Mouse (Mus musculus) CH12.LX (cell line): ENCODE results near the gene Kmt2a.

ENCODE experiments used
- ELF1 ChIP-seq: IDR thresholded peaks from 2 replicates; pipeline ENCODE4 v1.6.1; 2014; ENCODE audit warnings: low read depth, mild to moderate bottlenecking, inconsistent platforms, low read length, improper control_type of control experiment
- EP300 ChIP-seq: IDR thresholded peaks from 2 replicates; pipeline ENCODE4 v1.6.1; 2011; ENCODE audit warnings: low read length, improper control_type of control experiment
- HCFC1 ChIP-seq: IDR thresholded peaks from 2 replicates; pipeline ENCODE4 v1.6.1; 2012; ENCODE audit warnings: low read depth, mild to moderate bottlenecking, inconsistent platforms, low read length, improper control_type of control experiment
- KAT2A ChIP-seq: IDR thresholded peaks from 2 replicates; pipeline ENCODE4 v1.6.1; 2012; ENCODE audit warnings: low read length, improper control_type of control experiment, inconsistent platforms; ENCODE audit not compliant: insufficient replicate concordance
- PAX5 ChIP-seq: IDR thresholded peaks from 2 replicates; pipeline ENCODE4 v1.6.1; 2012; ENCODE audit warnings: low read length, inconsistent platforms, mixed read lengths
- POLR2A ChIP-seq: IDR thresholded peaks from 2 replicates; pipeline ENCODE4 v1.6.1; 2011; ENCODE audit warnings: low read depth, mild to moderate bottlenecking, improper control_type of control experiment, low read length
- ZNF384 ChIP-seq: IDR thresholded peaks from 2 replicates; pipeline ENCODE4 v1.6.1; 2012; ENCODE audit warnings: low read depth, low read length, improper control_type of control experiment, inconsistent platforms

DNA sequence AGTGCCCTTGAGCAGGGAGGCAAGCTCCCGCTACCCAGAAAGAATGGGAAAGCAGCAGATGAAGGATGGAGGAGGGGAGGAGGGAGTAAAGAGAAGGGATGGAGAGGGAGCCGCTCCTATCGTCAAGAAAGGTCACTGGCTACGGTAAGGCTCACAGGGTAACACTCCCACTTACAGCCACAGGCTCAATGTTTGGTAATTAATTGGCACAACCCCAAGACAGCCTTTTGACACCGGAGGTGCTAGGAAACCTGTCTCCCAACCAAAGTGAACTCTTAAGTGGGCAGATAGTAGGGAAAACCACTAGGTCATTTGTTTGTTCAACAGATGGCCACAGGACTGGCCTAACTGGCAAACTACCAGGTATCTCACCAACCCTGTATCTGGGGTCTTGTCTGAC, 74.0 kb downstream of the Kmt2a start:
- TF ChIP-seq HCFC1 = no peak
- no peak for TF ChIP-seq KAT2A
- no peak for TF ChIP-seq EP300
- no peak for TF ChIP-seq POLR2A
- no peak for TF ChIP-seq ELF1
- no peak for TF ChIP-seq ZNF384
- no peak for TF ChIP-seq PAX5
